Mouse (Mus musculus) liver, embryonic 11.5 days (tissue): ENCODE data around the gene Cdc40. TPM values are rescaled to one million over a fixed set of nuclear protein-coding genes. Genes with fewer than 3 reads are reported as not detected.
"Not testable (repeated sequence)": the region's sequence is repeated elsewhere in the genome, so short reads cannot be mapped to it uniquely, and the experiment has no call there.

ENCODE experiments used
- ATAC-seq: fragments of 200-750 bp; cut with Nextera tagmentation; replicated peaks from 2 replicates; pipeline ENCODE4 v1.8.0; 2017; ENCODE audit warnings: moderate number of reproducible peaks, mild to moderate bottlenecking, moderate TSS enrichment, moderate library complexity; ENCODE audit not compliant: low FRiP score
- DNase-seq: peaks from one replicate; pipeline ENCODE4 v3.0.0-alpha.2; 2017; ENCODE audit warnings: low spot score
- H3K27ac ChIP-seq: fragments of 300-500 bp; sonication (generic); 2 replicates; pipeline ENCODE4 v1.5.1; 2014; ENCODE audit warnings: mild to moderate bottlenecking, low read depth, low read length, control low read depth
- H3K27me3 ChIP-seq: fragments of 300-500 bp; sonication (generic); replicated peaks from 2 replicates; pipeline ENCODE4 v1.6.1; 2014; ENCODE audit warnings: low read length, mixed read lengths; ENCODE audit not compliant: control insufficient read depth, insufficient read depth
- H3K36me3 ChIP-seq: fragments of 300-500 bp; sonication (generic); 2 replicates; pipeline ENCODE4 v1.6.1; 2014; ENCODE audit warnings: mild to moderate bottlenecking, low read length, moderate library complexity, mixed read lengths; ENCODE audit not compliant: control insufficient read depth, insufficient read depth
- H3K4me1 ChIP-seq: fragments of 300-500 bp; sonication (generic); replicated peaks from 2 replicates; pipeline ENCODE4 v1.6.1; 2014; ENCODE audit warnings: low read length, mixed read lengths; ENCODE audit not compliant: control insufficient read depth, insufficient read depth
- H3K4me2 ChIP-seq: fragments of 300-500 bp; sonication (generic); 2 replicates; pipeline ENCODE4 v1.6.1; 2014; ENCODE audit warnings: mild to moderate bottlenecking, control low read depth, moderate library complexity
- H3K4me3 ChIP-seq: fragments of 300-500 bp; sonication (generic); 2 replicates; pipeline ENCODE4 v1.5.1; 2014; ENCODE audit warnings: low read depth, low read length, control low read depth
- H3K9ac ChIP-seq: fragments of 300-500 bp; sonication (generic); 2 replicates; pipeline ENCODE4 v1.6.1; 2014; ENCODE audit warnings: low read depth, low read length, control low read depth
- H3K9me3 ChIP-seq: fragments of 300-500 bp; sonication (generic); 2 replicates; pipeline ENCODE4 v1.6.1; 2016; ENCODE audit warnings: low read length, inconsistent platforms, mixed read lengths; ENCODE audit not compliant: control insufficient read depth
- WGBS: fragments of 180-500 bp; shearing (Covaris S2); extraction: QIAGEN DNeasy Blood & Tissue Kit; methylation state at CpG from one replicate; pipeline ENCODE4 v1.1.7; 2014; 5-methylcytosine and 5-hydroxymethylcytosine counted together
- polyA plus RNA-seq: library from polyadenylated mRNA; unstranded; fragments of >200 nt; fragmentation: Nextera tagmentation; extraction: Ambion mirVana; gene quantifications from 2 replicates; pipeline ENCODE4 v1.2.1, GENCODE M21; 2014

The Cdc40 gene
- polyA plus RNA-seq, 1 experiment from 2014 or later = 33.8 TPM

DNA sequence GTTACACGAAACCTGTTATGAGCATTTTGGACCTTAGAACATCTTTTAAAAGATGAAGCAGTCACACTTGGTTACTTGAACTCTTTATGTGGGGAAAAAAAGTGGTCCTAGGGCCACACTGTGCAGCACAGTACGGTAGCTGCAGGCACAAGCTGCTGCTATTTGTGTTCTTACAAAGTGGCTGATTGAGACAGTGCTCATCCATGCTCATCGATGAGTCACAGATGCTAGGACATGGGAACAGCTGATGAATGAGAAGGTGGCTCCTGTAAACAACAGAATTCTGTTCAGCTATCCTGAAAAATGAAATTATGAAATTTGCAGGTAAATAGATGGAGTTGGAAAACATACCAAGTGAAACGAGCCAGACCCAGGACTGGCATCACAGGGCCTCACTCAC lies 55.4 kb downstream of the Cdc40 start:
- H3K36me3 ChIP-seq = no peaks in the 10 kb centered on the region
- no peak overlapping the region for H3K27ac ChIP-seq
- WGBS = 87% methylated on average over 4 of the region's 4 CpGs
- H3K4me2 ChIP-seq = no peak overlapping the region
- H3K9ac ChIP-seq = no peak overlapping the region
- no peaks in the 10 kb centered on the region for H3K9me3 ChIP-seq
- H3K4me3 ChIP-seq = no peak overlapping the region
- H3K27me3 ChIP-seq = no peaks in the 10 kb centered on the region
- ATAC-seq = no peak
- DNase-seq = no peak
- no peaks in the 10 kb centered on the region for H3K4me1 ChIP-seq

DNA sequence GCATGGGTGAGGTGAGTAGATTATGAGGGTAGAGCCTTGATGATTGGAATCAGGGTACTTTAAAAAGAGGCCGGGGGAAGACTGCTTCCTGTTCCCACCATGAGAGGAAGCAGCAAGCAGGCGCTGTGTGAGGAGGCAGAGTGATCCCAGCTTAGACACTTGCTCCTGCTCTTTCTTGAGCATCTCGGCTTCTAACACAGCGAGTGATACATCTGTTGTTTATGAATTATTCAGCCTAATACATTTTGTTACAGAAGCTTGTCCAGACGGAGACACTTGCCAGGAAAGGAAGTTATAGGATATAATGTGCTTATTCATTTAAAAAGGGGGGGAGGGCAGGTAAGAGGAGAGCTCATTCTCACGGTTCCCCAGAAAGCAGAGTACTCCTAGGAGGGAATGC lies 57.2 kb downstream of the Cdc40 start:
- no peak for ATAC-seq
- H3K36me3 ChIP-seq = no peaks in the 10 kb centered on the region
- H3K27ac ChIP-seq = no peak overlapping the region
- no peaks in the 10 kb centered on the region for H3K27me3 ChIP-seq
- 72% methylated on average over 6 of the region's 6 CpGs for WGBS
- no peak overlapping the region for H3K9ac ChIP-seq
- DNase-seq = no peak
- no peak overlapping the region for H3K4me2 ChIP-seq
- H3K4me3 ChIP-seq = no peak overlapping the region
- no peaks in the 10 kb centered on the region for H3K4me1 ChIP-seq
- H3K9me3 ChIP-seq = no peaks in the 10 kb centered on the region

DNA sequence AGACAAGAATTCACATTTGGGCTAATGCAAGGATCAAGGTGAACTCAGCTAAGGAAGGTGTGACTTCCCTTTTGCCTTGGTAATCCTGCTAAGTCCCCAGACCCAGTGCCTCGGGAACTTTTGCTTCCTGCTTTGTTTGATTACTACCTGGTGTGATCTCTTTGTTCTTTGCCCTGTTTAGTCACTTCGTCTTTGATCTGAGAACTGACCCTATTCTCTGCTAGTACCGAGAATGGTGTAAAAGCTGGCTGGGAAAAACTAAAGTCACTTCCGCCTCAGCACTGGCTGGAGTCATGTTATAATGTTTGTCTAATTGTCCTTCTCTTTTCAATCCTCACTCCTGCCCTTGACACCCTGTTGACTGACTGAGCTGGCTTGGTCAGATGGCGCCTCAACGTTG lies 66.6 kb downstream of the Cdc40 start:
- Histone ChIP-seq H3K9me3 (no peaks in the 10 kb centered on the region), H3K4me3 (no peak overlapping the region), H3K36me3 (no peaks in the 10 kb centered on the region), H3K4me2 (no peak overlapping the region), H3K27ac (no peak overlapping the region), H3K9ac (no peak overlapping the region), H3K27me3 (no peaks in the 10 kb centered on the region), H3K4me1 (no peaks in the 10 kb centered on the region)
- WGBS = 55% methylated on average over 6 of the region's 6 CpGs
- no peak for ATAC-seq
- DNase-seq = no peak

DNA sequence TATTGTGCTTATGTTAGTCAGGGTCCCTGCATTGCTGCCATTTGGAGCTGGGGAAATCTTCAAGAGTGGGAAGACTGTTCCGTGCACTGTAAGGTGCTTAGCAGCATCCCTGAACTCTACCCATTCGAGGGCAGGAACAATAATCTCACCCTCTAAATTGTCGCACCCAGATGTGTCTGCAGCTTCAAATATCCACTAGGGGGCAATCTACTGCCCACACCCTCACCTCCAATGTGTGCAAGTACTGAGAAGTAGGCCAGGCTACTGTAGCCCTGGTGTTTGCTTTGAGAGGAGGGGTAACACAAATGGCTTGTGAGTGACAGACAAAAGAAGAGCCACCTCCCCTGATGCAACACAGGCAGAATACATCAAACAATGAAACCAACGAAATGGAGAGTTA lies 69.5 kb downstream of the Cdc40 start:
- 66% methylated on average over 4 of the region's 4 CpGs for WGBS
- DNase-seq (no peak), ATAC-seq (no peak)
- no peak overlapping the region for H3K9ac ChIP-seq
- no peaks in the 10 kb centered on the region for H3K4me1 ChIP-seq
- H3K4me3 ChIP-seq = no peak overlapping the region
- no peak overlapping the region for H3K4me2 ChIP-seq
- no peaks in the 10 kb centered on the region for H3K27me3 ChIP-seq
- H3K27ac ChIP-seq = no peak overlapping the region
- H3K9me3 ChIP-seq = no peaks in the 10 kb centered on the region
- H3K36me3 ChIP-seq = no peaks in the 10 kb centered on the region

DNA sequence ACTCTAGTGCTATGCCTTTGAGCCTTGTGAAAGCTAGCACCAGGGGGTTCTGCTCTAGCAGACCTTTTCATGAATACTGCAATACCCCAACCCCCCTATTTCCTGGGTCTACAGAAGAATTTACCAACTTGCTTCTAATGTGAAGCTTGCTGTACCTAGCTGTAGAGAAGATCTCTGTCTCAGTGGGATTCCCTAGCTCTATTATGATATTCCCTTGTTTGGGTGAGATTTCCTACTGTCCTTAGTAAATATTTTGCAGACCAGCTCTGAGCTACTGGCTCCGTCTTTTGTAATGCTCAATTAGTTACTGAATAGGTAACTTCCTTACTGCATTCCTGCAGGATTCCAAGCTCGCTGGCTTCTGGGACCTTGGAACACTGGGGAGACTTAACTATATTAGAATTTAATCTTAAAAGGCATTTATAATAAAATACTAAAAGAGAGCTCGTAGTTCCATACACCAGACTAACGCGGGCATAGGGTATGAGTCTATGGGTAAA lies 73.7 kb downstream of the Cdc40 start:
- not testable (repeated sequence) for ATAC-seq, H3K36me3 ChIP-seq, H3K4me3 ChIP-seq, H3K4me1 ChIP-seq, H3K27ac ChIP-seq, H3K9me3 ChIP-seq, H3K9ac ChIP-seq, H3K27me3 ChIP-seq, H3K4me2 ChIP-seq, DNase-seq
- 46% methylated on average over 5 of the region's 5 CpGs for WGBS

DNA sequence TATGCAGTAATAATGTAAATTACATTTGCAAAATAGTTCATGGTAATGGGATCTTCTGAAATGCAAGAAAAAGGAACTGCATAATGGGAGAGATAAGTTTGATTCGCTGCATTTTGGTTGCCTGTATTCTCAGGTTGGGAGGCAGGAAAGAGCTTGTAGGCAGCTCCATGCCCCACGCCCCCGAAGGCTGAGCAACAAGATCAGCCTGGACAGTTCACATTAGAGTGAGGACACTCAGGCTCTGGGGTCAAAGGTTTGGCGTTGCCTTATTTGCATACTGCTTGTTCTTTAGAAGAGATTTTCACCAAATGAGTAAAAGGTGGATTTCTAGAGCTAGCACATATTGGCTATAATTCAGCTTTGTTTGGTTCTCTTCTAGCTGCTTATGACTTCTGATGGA lies 76.9 kb downstream of the Cdc40 start:
- Histone ChIP-seq H3K9ac (no peak overlapping the region), H3K27ac (no peak overlapping the region)

DNA sequence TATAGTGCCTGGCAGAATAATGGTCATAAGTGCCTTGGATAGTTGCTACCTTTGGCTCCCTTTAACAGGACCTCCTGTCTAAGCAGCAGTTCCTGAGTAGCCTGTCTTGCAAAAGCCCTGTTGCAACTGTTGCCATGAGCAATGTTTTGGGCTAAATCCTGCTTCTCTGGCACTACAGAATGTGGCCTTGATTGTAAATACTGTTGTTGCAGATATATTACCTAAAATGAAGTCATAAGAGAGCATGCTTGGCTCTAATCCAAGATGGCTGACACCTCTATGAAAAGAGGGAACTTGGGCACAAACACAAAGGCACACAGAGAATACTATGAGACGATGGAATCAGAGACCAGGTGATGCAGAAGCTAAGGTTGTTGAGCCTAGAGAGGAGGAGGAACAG lies 77.9 kb downstream of the Cdc40 start:
- 74% methylated on average over 1 of the region's 1 CpGs for WGBS
- no peaks in the 10 kb centered on the region for H3K4me1 ChIP-seq
- no peak for ATAC-seq

More for the DNA sequence above, 76.9 kb downstream of the Cdc40 start:
- no peaks in the 10 kb centered on the region for H3K9me3 ChIP-seq
- no peak overlapping the region for H3K4me2 ChIP-seq
- no peaks in the 10 kb centered on the region for H3K36me3 ChIP-seq
- no peaks in the 10 kb centered on the region for H3K27me3 ChIP-seq
- DNase-seq = no peak
- H3K4me3 ChIP-seq = no peak overlapping the region
- WGBS = 88% methylated on average over 4 of the region's 4 CpGs
- ATAC-seq = no peak
- no peaks in the 10 kb centered on the region for H3K4me1 ChIP-seq

DNA sequence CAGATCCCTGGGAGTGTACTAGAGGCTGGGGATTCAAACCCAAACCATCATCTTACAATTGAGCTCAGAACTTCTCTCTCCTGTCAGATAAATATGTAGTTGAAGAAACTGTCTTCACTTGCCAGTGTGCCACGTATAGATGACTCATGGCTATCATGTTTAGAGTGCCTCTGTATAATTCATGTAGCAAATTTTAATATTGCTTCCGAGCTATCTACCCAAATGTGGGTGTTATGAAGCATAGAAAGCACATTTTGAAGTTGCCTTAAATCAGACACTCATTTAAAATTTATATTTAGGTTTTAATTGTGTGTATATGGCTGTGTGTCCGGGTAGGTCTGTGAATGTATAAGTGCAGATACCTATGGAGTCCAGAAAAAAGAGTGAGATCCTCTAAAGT lies 91.0 kb downstream of the Cdc40 start:
- no peak for ATAC-seq
- no peaks in the 10 kb centered on the region for H3K4me1 ChIP-seq
- no peaks in the 10 kb centered on the region for H3K9me3 ChIP-seq
- no peak overlapping the region for H3K4me3 ChIP-seq
- 69% methylated on average over 3 of the region's 3 CpGs for WGBS
- no peak overlapping the region for H3K27ac ChIP-seq
- no peaks in the 10 kb centered on the region for H3K36me3 ChIP-seq
- H3K4me2 ChIP-seq = no peak overlapping the region
- no peak for DNase-seq
- no peaks in the 10 kb centered on the region for H3K27me3 ChIP-seq
- H3K9ac ChIP-seq = no peak overlapping the region

More for the DNA sequence above, 77.9 kb downstream of the Cdc40 start:
- no peak for DNase-seq
- H3K4me2 ChIP-seq = no peak overlapping the region
- no peak overlapping the region for H3K4me3 ChIP-seq
- H3K9ac ChIP-seq = no peak overlapping the region
- H3K27ac ChIP-seq = no peak overlapping the region
- no peaks in the 10 kb centered on the region for H3K9me3 ChIP-seq
- H3K27me3 ChIP-seq = no peaks in the 10 kb centered on the region
- no peaks in the 10 kb centered on the region for H3K36me3 ChIP-seq

DNA sequence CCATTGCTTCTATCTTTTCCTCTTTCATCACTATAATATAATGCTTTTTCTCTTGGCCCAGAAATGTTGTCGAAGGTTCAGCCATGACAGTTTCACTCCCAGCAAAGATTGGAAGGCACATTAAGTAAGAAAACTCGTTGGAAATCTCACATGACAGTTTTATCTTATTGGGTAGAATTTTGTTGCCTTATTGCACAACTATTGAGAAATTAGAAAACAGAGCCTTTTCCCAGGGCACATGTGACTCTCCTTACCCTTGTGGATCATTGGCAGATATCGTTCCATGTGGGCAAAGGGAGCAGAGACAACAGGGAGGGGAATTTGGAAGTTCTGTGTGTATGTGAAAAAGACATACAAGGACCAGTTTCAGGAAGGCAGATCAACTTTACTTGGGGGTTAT lies 92.7 kb downstream of the Cdc40 start:
- H3K4me2 ChIP-seq = no peak overlapping the region
- no peak overlapping the region for H3K9ac ChIP-seq
- WGBS = 72% methylated on average over 3 of the region's 3 CpGs
- H3K27ac ChIP-seq = no peak overlapping the region
- H3K4me3 ChIP-seq = no peak overlapping the region
- H3K36me3 ChIP-seq = no peaks in the 10 kb centered on the region
- no peak for ATAC-seq
- DNase-seq = no peak
- H3K9me3 ChIP-seq = no peaks in the 10 kb centered on the region
- H3K27me3 ChIP-seq = no peaks in the 10 kb centered on the region
- no peaks in the 10 kb centered on the region for H3K4me1 ChIP-seq
